Comparison of ENCODE assay signal across 8 mouse cellular contexts in genomic region chr2:30711853-30712498, GRCm38 (mm10).
A peak's percentile ranks its signal among the peaks of the same experiment; 100 is the strongest.
DNase-seq lines count a peak whose midpoint lies in the region; ATAC-seq and TF ChIP-seq lines count a peak whose summit lies in the region.

No protein-coding gene starts in this region.

- H3K4me1 ChIP-seq in limb, embryonic 15.5 days: peaks cover 82% of the 10 kb centered on the region
- H3K4me1 ChIP-seq in midbrain, postnatal 0 days (ENCODE audit: insufficient read depth, low read length): peaks cover 34% of the 10 kb centered on the region
- H3K4me1 ChIP-seq in stomach, embryonic 14.5 days (ENCODE audit: control insufficient read depth, insufficient read depth, low read length): peaks cover 69% of the 10 kb centered on the region

- no peak for TF ChIP-seq CTCF in midbrain, postnatal 0 days (IDR thresholded peaks at IDR 0.05)

- H3K4me2 ChIP-seq in limb, embryonic 15.5 days: peak overlapping the region; percentile 82
- H3K4me2 ChIP-seq in midbrain, postnatal 0 days (ENCODE audit: low read depth, low read length, poor library complexity, severe bottlenecking): peak overlapping the region; percentile 91
- peak overlapping the region; percentile 63 for H3K4me2 ChIP-seq in stomach, embryonic 14.5 days (replicated peaks; ENCODE audit: low read depth, low read length)

- H3K27ac ChIP-seq in limb, embryonic 15.5 days: peak overlapping the region; percentile 94
- H3K27ac ChIP-seq in midbrain, postnatal 0 days (ENCODE audit: low read depth, low read length): peak overlapping the region; percentile 83
- peak overlapping the region; percentile 91 for H3K27ac ChIP-seq in stomach, embryonic 14.5 days (ENCODE audit: low read length)

- no peaks in the 10 kb centered on the region for H3K27me3 ChIP-seq in limb, embryonic 15.5 days
- no peaks in the 10 kb centered on the region for H3K27me3 ChIP-seq in midbrain, postnatal 0 days (ENCODE audit: insufficient read depth, low read length)
- no peaks in the 10 kb centered on the region for H3K27me3 ChIP-seq in stomach, embryonic 14.5 days (ENCODE audit: control insufficient read depth, insufficient read depth, low read length)

- H3K36me3 ChIP-seq in limb, embryonic 15.5 days: no peaks in the 10 kb centered on the region
- no peaks in the 10 kb centered on the region for H3K36me3 ChIP-seq in midbrain, postnatal 0 days (ENCODE audit: insufficient read depth, low read length)
- H3K36me3 ChIP-seq in stomach, embryonic 14.5 days (ENCODE audit: control insufficient read depth, insufficient read depth, low read length): no peaks in the 10 kb centered on the region

- peak; percentile 92 for DNase-seq in layer of hippocampus, adult 11-12 months (ENCODE audit: low spot score)
- no peak for DNase-seq in layer of hippocampus, adult 9-10 months (ENCODE audit: low spot score)
- DNase-seq in embryo, embryonic 11 days: peak; percentile 87
- DNase-seq in heart, adult 18-20 months: peak; percentile 92 to 97
- DNase-seq in kidney, adult 11 months: peak; percentile 94
- DNase-seq in midbrain, postnatal 0 days (ENCODE audit: low spot score): peak; percentile 66

- under 1% methylated on average over 63 of the region's 63 CpGs for WGBS in limb, embryonic 15.5 days
- WGBS in midbrain, postnatal 0 days: 1% methylated on average over 44 of the region's 63 CpGs
- WGBS in stomach, embryonic 14.5 days: 2% methylated on average over 62 of the region's 63 CpGs

- peak overlapping the region; percentile 50 for H3K9ac ChIP-seq in limb, embryonic 15.5 days
- peak overlapping the region; percentile 69 for H3K9ac ChIP-seq in midbrain, postnatal 0 days (replicated peaks; ENCODE audit: low read length, poor library complexity, severe bottlenecking)
- peak overlapping the region; percentile 37 for H3K9ac ChIP-seq in stomach, embryonic 14.5 days (replicated peaks; ENCODE audit: low read depth, low read length)

- peak overlapping the region; percentile 47 for H3K4me3 ChIP-seq in limb, embryonic 15.5 days
- H3K4me3 ChIP-seq in midbrain, postnatal 0 days (ENCODE audit: low read depth, low read length): peak overlapping the region; percentile 34
- H3K4me3 ChIP-seq in stomach, embryonic 14.5 days (ENCODE audit: low read depth, low read length): peak overlapping the region; percentile 30

- H3K9me3 ChIP-seq in limb, embryonic 15.5 days: no peaks in the 10 kb centered on the region
- H3K9me3 ChIP-seq in midbrain, postnatal 0 days (ENCODE audit: low read length): no peaks in the 10 kb centered on the region
- H3K9me3 ChIP-seq in stomach, embryonic 14.5 days (ENCODE audit: control insufficient read depth, low read depth, low read length): no peaks in the 10 kb centered on the region

- peak; percentile 26 for ATAC-seq in limb, embryonic 15.5 days (ENCODE audit: insufficient number of reproducible peaks, low FRiP score, low TSS enrichment, low read depth)
- peak; percentile 27 for ATAC-seq in midbrain, postnatal 0 days (ENCODE audit: low FRiP score)
- peak; percentile 34; the same call in 1 of the 2 replicates for ATAC-seq in stomach, embryonic 14.5 days (ENCODE audit: insufficient number of reproducible peaks, insufficient read depth, low FRiP score, low read depth)
